Comparison of ENCODE assay signal across 8 mouse cellular contexts in the genomic region with DNA sequence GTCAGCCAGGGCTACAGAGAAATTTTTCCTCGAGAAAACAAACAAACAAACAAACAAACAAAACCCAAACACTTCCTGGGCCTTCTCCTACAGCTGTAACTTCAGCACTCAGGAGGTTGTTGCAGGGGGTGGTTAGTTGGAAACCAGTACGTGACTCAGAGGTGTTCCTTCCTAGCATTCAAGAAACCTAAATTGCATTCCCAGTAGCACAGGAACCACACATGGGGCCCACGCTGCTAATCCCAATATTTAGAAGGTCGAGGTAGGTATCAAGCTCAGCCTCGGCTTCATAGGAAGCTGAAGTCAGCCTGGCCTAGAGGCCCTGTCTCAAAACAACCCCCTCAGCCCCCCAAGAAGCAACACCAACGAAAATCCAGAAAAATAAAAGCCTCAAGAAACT. TPM values are rescaled to one million over a fixed set of nuclear protein-coding genes. Genes with fewer than 3 reads are reported as not detected.
A peak's percentile ranks its signal among the peaks of the same experiment; 100 is the strongest.
DNase-seq lines count a peak whose midpoint lies in the region; ATAC-seq and TF ChIP-seq lines count a peak whose summit lies in the region.

No protein-coding gene starts in this region.

- no peaks in the 10 kb centered on the region for H3K9me3 ChIP-seq in lung, embryonic 16.5 days (ENCODE audit: control insufficient read depth, low read length)
- no peaks in the 10 kb centered on the region for H3K9me3 ChIP-seq in forebrain, embryonic 11.5 days (ENCODE audit: control insufficient read depth, low read length)
- H3K9me3 ChIP-seq in liver, embryonic 12.5 days (replicated peaks), result no peaks in the 10 kb centered on the region

- no peak overlapping the region for H3K27ac ChIP-seq in lung, embryonic 16.5 days (ENCODE audit: low read length)
- H3K27ac ChIP-seq in forebrain, embryonic 11.5 days (ENCODE audit: low read depth, low read length), result no peak overlapping the region
- H3K27ac ChIP-seq in liver, embryonic 12.5 days, result 0 out of 2 replicates have a peak overlapping the region, but pooled peaks have one; percentile 8

- WGBS in lung, embryonic 16.5 days, result 7% methylated on average over 6 of the region's 6 CpGs
- 39% methylated on average over 6 of the region's 6 CpGs for WGBS in forebrain, embryonic 11.5 days
- 29% methylated on average over 6 of the region's 6 CpGs for WGBS in liver, embryonic 12.5 days (ENCODE audit: insufficient replicate concordance)
- 19% methylated on average over 6 of the region's 6 CpGs for WGBS in lung, adult 2 months

- peaks cover 15% of the 10 kb centered on the region for H3K36me3 ChIP-seq in lung, embryonic 16.5 days (ENCODE audit: control insufficient read depth, insufficient read depth, low read length)
- peaks cover under 1% of the 10 kb centered on the region; the same call in 1 of the 2 replicates for H3K36me3 ChIP-seq in forebrain, embryonic 11.5 days (ENCODE audit: control insufficient read depth, insufficient read depth, low read length)
- H3K36me3 ChIP-seq in liver, embryonic 12.5 days, result peaks cover 28% of the 10 kb centered on the region

- no peak for TF ChIP-seq POLR2A in lung, adult 2 months (IDR thresholded peaks at IDR 0.05; ENCODE audit: borderline replicate concordance, extremely low read depth, low read depth, low read length)

- H3K4me1 ChIP-seq in lung, embryonic 16.5 days (replicated peaks; ENCODE audit: control insufficient read depth, insufficient read depth, low read length), result peaks cover 19% of the 10 kb centered on the region; the same call in 1 of the 2 replicates
- H3K4me1 ChIP-seq in forebrain, embryonic 11.5 days (replicated peaks; ENCODE audit: control insufficient read depth, insufficient read depth, low read length), result peaks cover 8% of the 10 kb centered on the region
- peaks cover 50% of the 10 kb centered on the region for H3K4me1 ChIP-seq in liver, embryonic 12.5 days
- peaks cover 17% of the 10 kb centered on the region for H3K4me1 ChIP-seq in lung, adult 2 months (ENCODE audit: control insufficient read depth, insufficient read depth, low read length)

- peak overlapping the region; percentile 94 for H3K4me3 ChIP-seq in lung, embryonic 16.5 days (ENCODE audit: low read length)
- peak overlapping the region; percentile 86 for H3K4me3 ChIP-seq in forebrain, embryonic 11.5 days (ENCODE audit: low read depth, low read length)
- H3K4me3 ChIP-seq in liver, embryonic 12.5 days, result peak overlapping the region; percentile 93
- no peak overlapping the region for H3K4me3 ChIP-seq in lung, adult 2 months (replicated peaks; ENCODE audit: extremely low read depth, low read depth, low read length)

- H3K4me2 ChIP-seq in lung, embryonic 16.5 days (ENCODE audit: low read depth, low read length), result peak overlapping the region; percentile 83
- peak overlapping the region; percentile 94 for H3K4me2 ChIP-seq in forebrain, embryonic 11.5 days (ENCODE audit: low read depth, low read length, severe bottlenecking)
- H3K4me2 ChIP-seq in liver, embryonic 12.5 days, result peak overlapping the region; percentile 99

- H3K9ac ChIP-seq in lung, embryonic 16.5 days (ENCODE audit: low read length), result peak overlapping the region; percentile 86
- H3K9ac ChIP-seq in forebrain, embryonic 11.5 days (ENCODE audit: low read length), result peak overlapping the region; percentile 77
- H3K9ac ChIP-seq in liver, embryonic 12.5 days, result peak overlapping the region; percentile 87

- no peaks in the 10 kb centered on the region for H3K27me3 ChIP-seq in lung, embryonic 16.5 days (ENCODE audit: control insufficient read depth, insufficient read depth, low read depth, low read length)
- no peaks in the 10 kb centered on the region for H3K27me3 ChIP-seq in forebrain, embryonic 11.5 days (ENCODE audit: control insufficient read depth, insufficient read depth, low read length)
- H3K27me3 ChIP-seq in liver, embryonic 12.5 days (replicated peaks), result no peaks in the 10 kb centered on the region

- no peak for TF ChIP-seq CTCF in lung, adult 2 months (IDR thresholded peaks at IDR 0.05; ENCODE audit: insufficient read depth, low read length)

- no peak for DNase-seq in lung, postnatal 25 days (ENCODE audit: low spot score)
- DNase-seq in forebrain, embryonic 11.5 days (ENCODE audit: low spot score), result peak; percentile 44
- DNase-seq in thymus, postnatal 14 days, result peak; percentile 40
- DNase-seq in T-cell, adult 2 months (ENCODE audit: low spot score), result no peak
- DNase-seq in lung, adult 2 months, result no peak

- ATAC-seq in lung, embryonic 16.5 days (ENCODE audit: low read depth), result no peak
- ATAC-seq in forebrain, embryonic 11.5 days (replicated peaks; ENCODE audit: low FRiP score), result no peak
- no peak for ATAC-seq in liver, embryonic 12.5 days
- ATAC-seq in granulocyte monocyte progenitor cell, adult 5-6 weeks (replicated peaks; ENCODE audit: poor library complexity, severe bottlenecking), result no peak

RNA-seq across cellular contexts. Expression of a gene that starts 1.2 kb away (rescaled TPM):
- polyA plus RNA-seq in lung, embryonic 16.5 days (2015; fragmentation: Nextera tagmentation; extraction: Ambion mirVana), result 422 and 439 TPM in 2 replicates
- polyA plus RNA-seq in forebrain, embryonic 11.5 days (2014; fragmentation: Nextera tagmentation; extraction: Ambion mirVana), result 350 and 401 TPM in 2 replicates
- 307 TPM in 2 replicates for polyA plus RNA-seq in liver, embryonic 12.5 days (2016; fragmentation: Nextera tagmentation; extraction: Ambion mirVana)
- 172 and 176 TPM in 2 replicates for polyA plus RNA-seq in lung, adult 2 months (2012; rRNA removed)
- total RNA-seq in granulocyte monocyte progenitor cell, adult 5-6 weeks (2014; fragmentation: Nextera tagmentation), result 459 and 544 TPM in 2 replicates
- total RNA-seq in granulocyte monocyte progenitor cell, adult 5-6 weeks (2017), result 101 and 107 TPM in 2 replicates

RNA-seq across cellular contexts. Expression of a gene that starts 3.1 kb away (rescaled TPM):
- polyA plus RNA-seq in lung, embryonic 16.5 days (2015; fragmentation: Nextera tagmentation; extraction: Ambion mirVana), result 20.9 and 24.5 TPM in 2 replicates
- 13.1 and 14.8 TPM in 2 replicates for polyA plus RNA-seq in forebrain, embryonic 11.5 days (2014; fragmentation: Nextera tagmentation; extraction: Ambion mirVana)
- polyA plus RNA-seq in liver, embryonic 12.5 days (2016; fragmentation: Nextera tagmentation; extraction: Ambion mirVana), result 6.2 and 6.4 TPM in 2 replicates
- polyA plus RNA-seq in lung, adult 2 months (2012; rRNA removed), result 55.6 and 59.7 TPM in 2 replicates
- total RNA-seq in granulocyte monocyte progenitor cell, adult 5-6 weeks (2014; fragmentation: Nextera tagmentation), result 18.2 and 28.0 TPM in 2 replicates
- 3.7 and 6.3 TPM in 2 replicates for total RNA-seq in granulocyte monocyte progenitor cell, adult 5-6 weeks (2017)

RNA-seq across cellular contexts. Expression of a gene that starts 10.4 kb away (rescaled TPM):
- 47.4 and 50.3 TPM in 2 replicates for polyA plus RNA-seq in lung, embryonic 16.5 days (2015; fragmentation: Nextera tagmentation; extraction: Ambion mirVana)
- 63.0 and 72.5 TPM in 2 replicates for polyA plus RNA-seq in forebrain, embryonic 11.5 days (2014; fragmentation: Nextera tagmentation; extraction: Ambion mirVana)
- 37.2 and 39.0 TPM in 2 replicates for polyA plus RNA-seq in liver, embryonic 12.5 days (2016; fragmentation: Nextera tagmentation; extraction: Ambion mirVana)
- polyA plus RNA-seq in lung, adult 2 months (2012; rRNA removed), result 14.8 and 17.9 TPM in 2 replicates
- total RNA-seq in granulocyte monocyte progenitor cell, adult 5-6 weeks (2014; fragmentation: Nextera tagmentation), result 14.8 and 22.5 TPM in 2 replicates
- 16.1 and 22.4 TPM in 2 replicates for total RNA-seq in granulocyte monocyte progenitor cell, adult 5-6 weeks (2017)

Comparison
In these comparisons a context has a peak if more than half of its experiments do, and no peak if none do; other contexts are left out.
1. DNase-seq: peak in forebrain, embryonic 11.5 days (single experiment) and thymus, postnatal 14 days (single experiment); none in lung, postnatal 25 days (single experiment), T-cell, adult 2 months (single experiment) and lung, adult 2 months (single experiment).
2. Peak in every context shown above with its lines, with median percentiles within 50 percentile points of each other: H3K4me2 ChIP-seq and H3K9ac ChIP-seq.